Mouse (Mus musculus): ENCODE measurements at regions not wholly inside any gene's neighbourhood (a gene's known extent, or its start where the extent isn't known, plus 50 kb on each side); places are given as distances from the start of the nearest gene placed in this dataset.

DNA sequence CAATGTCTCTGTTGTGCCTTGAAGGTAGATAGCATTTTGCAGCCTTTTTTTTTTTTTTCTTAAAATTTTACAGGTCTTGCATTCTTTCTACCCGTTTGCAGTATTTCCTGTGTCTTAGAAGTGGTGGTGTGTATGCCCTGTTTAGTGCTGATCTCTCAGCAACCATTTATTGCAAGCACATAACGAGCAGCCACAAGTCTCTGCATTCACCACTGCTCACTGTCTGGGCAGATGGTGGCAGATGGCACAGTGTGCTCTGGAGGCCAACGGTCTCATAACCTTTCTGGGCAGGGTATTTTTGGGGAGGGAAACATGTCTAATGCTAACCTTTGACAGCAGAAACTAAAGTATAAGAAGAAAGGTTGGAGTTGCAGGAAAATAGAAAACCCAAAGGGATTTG is 266.1 kb upstream of the Ptger4 start:
- no peak for DNase-seq

DNA sequence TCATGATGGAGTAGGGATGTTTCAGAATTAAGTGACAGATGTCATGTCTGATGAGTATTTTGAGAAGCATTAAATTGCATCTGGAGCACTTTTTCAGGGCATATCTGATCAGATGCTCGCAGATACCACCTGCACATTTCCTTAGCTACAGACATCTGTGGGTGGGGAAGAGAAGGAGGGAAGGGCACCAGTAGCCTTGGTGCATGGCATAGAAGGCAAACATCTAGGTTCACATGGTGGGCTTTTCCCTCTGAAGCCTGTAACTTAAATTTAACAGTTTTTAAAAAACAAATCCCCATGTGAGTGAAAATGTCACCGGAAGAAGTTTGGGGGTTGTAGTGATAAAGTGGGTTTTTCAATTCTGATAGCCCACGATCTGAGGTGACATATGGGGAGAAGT is 267.1 kb upstream of the Ptger4 start:
- DNase-seq, result no peak

DNA sequence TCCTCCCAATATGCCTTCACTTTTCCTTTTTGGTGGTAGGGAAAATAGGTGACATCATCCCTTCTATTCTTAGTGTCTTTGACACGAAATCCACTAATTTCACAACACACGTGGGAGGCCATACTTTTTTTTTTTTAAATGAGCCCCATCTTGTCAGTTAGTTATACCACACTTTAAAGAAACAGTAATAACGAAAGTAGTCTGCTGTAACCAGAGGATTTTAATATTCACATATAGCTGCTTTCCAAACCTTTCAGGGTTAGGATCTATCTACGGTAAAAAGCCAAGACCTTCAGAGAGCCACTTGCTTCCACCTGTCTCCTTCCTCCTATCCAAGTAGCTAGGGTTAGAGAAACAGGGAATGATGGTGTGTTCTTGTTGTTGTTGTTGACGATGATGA is 268.6 kb upstream of the Ptger4 start:
- DNase-seq, result no peak

DNA sequence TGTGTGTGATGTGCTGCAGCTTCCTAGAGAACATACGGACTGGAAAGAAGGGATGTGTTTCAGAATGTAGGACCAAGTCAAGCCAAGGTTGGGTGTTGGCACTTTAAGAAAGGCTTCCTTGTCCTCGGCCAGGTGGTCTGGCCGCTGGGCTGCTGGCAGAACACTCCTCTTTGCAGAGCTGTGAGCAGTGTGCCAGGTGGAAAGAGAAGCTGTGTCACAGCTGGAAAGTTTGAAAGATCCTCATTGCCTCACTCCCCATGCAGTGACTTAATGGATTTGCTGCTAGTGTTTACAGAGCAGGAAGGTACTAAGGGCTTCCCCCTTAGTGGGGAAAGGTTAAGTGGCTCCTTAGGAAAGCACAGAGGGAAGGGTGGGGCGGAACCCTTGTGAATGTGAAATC is 269.2 kb upstream of the Ptger4 start:
- peak; percentile 9 for DNase-seq

DNA sequence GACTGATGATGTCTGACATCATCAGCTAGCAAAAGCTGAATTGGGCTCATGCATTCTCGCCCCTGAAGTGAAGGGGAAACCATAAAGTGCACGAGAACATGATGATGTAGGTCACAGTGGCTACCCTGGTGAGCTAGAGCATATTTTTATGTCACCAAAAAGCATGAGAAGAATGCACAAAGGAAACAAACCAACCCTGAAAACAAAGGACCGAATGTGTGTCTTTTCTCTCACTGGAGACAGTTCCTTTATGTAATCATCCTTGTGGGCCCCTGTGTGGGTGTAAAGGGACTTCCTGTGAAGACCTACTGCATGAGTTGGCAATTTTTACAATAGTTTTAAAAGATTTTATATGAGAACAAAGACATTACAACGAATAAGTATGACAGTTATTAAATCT is 270.2 kb upstream of the Ptger4 start:
- DNase-seq, result no peak

DNA sequence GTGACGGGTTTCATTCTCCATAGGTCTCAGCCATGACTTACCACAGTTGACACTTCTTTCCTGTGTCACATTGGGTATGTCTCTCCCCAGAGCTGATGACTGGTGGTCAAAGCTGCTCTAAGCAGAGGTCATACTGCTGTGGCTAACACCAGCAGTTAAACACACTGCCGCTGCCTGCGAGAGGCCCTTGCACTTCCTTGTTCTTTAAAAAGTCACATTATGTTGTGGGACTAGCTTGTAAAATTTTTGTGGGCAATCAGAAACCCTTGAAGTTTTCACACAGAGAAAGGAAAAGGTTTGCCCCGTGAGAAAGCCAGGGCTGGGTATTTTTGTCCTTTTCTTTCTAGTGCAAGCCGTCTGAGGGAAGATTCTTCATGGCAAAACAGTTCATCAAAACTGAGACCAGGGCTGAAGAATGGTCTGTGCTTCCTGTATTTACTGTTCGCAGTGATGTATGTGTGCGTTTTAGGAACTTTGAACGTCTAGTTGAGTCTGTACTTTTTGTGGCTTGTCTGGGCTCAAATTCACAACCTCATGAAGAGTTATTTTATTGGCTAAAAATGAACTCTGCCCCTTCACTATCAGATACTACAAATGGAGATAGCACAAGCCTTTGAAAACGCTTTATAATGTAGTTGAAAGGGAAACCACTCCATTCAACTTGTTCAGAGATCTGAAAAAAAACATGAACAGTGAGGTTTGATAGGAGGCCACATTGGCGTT is 273.4 kb upstream of the Ptger4 start:
- no peak for DNase-seq

DNA sequence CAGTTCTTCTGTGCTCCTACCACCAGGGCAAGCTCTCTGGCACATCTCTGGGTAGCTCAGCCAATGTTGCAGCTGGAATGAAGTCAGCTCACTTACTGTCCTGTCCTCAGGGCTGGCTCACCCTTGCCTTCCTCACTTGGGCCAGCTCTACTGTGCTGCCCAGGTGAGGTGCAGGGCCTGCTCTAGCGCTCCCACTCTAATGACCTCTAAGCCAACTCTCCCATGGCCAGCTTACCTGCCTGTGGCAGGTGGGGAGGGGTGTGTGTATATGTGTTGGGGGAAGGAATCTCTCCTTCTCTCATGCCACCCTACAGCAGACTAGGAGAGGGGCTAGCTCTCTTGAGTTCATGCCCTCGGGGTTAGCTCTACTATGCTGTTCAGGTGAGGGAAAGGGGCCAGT is 275.6 kb upstream of the Ptger4 start:
- DNase-seq, result no peak

DNA sequence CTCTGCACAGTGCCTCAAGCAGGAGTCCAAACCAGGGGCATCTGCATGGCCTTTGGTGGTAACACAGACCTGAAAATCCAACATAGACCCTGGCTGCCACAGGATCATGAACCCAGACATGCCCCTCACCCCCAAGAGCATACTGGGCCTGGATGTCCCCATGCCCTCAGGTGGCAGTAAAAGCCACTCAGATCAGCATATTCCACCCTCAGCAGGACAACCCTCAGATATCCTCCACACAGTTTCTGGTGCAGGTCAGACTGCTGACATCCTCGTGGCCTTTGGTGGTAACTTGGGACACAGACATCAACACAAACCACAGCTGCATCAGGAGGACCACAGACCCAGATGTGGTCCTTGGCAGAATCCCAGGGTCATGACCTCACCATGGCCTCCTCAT is 276.0 kb upstream of the Ptger4 start:
- no peak for DNase-seq

DNA sequence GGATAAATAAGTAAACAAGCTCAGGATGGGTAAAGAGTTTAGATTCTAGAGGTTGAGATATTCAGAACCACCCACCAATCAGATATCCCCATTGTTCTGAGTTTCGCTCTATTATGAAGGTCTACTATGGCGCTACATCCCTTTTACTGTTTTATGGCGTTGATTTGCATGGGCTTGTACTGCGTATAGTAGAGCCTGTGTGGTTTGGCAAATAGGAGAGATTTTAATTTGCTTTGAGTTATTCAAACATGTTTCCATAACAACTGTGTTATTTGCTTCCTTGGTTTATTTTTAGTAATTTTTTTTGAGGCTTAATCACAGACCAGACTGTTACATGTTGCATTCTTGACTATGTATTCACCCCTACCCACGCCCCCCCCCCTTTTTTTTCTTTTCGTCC is 284.6 kb upstream of the Ptger4 start:
- no peak for DNase-seq

DNA sequence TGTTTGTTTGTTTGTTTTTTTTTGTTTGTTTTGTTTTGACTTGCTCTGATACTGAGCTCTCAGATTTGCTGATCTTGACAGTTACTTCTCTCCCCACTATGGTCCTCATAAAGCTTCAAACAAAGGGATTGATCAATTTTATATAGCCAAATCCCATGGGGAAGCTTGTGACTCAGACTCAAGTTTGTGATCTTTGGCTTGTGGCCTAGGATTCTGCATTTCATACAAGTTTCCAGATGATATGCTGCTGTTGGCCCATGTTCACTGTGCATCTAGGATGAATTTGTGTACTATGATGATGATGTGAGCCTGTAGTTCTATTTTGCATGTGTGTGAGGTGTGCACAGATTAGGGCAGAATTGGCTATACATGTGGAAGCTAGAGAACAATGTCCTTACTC is 289.7 kb upstream of the Ptger4 start:
- DNase-seq, result no peak

DNA sequence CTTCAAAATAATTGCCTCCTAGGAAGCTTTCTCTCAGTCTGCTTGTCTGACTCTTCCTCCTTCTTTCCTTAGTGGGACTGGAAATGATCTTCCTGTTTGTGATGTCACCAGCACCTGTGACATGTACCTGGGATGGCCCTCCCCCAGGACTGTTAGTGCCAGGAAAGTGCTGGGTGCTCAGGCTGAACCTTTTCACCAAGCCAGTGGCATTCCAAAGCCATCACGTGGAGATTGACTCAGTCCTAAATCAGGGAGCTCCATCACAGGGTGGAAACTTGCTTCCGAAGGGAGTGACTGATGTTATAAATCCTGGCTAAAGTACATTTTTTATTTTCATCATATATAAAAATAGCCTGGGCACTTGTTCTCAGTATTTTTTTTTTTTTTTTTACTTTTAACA is 293.4 kb upstream of the Ptger4 start:
- no peak for DNase-seq

DNA sequence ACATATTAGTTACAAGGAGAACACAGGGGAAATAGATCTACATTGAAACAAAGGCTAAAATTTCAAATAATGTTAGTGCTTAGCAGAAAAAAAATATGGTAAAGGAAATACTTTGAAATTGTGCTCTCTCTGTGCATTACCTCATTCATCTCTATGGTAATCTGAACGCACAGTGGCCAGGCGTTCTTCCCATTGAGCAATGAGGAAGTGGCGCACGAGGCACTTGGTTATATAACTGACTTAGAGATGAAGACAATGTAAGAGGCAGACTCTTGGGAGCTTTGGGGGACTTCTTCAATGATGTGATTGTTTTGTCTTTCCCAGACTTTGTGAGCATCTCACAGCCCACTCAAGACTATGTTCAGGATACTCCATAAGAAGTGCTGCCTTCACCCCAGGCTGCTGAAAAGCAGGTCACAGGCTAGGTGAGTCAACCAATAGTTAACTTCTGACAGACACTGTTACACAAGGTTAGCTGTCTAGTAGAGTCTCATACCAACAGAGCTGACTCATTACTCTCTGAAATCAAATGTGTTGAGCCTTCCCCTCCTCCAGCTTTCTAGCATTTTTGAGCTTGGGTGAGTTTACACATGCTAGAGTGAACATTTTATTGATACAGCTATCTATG is 295.4 kb upstream of the Ptger4 start:
- DNase-seq, result no peak

DNA sequence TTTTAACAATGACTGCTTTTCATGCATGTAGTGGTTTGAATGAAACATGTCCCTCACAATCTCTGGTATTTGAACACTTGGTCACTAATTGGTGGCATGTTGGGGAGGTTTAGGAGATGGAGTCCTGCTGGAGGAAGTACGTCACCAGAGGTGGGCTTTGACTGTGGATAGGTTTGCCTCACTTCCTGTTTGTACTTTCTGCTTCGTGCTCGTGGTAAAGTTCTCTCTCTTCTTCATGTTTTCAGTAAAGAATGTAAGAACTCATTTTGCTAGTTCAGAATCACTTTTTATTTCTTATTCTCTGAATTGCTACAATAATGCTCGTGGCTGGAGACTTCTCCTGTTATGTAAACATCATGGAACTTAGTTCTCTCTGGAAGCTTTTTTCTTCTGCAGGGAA is 310.5 kb upstream of the Ptger4 start:
- DNase-seq, result no peak

DNA sequence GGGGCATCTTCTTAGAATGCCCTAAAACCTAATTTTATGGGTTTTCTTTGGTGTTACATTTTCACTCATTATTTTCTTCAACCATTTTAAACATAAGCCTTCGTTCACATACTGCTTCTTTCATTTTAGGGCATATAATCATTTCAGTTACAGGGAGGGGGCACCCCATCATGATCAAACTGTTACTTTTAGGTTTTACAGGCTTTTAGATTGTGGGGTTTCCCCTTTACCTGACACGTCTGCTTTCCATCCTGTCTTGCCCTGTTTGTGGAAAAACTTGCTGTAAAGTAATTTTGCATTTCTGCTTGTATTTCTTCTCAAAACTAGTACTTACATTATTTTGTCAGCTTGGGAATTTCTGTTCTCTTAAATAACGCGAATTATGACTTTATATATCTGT is 310.9 kb upstream of the Ptger4 start:
- DNase-seq, result no peak

DNA sequence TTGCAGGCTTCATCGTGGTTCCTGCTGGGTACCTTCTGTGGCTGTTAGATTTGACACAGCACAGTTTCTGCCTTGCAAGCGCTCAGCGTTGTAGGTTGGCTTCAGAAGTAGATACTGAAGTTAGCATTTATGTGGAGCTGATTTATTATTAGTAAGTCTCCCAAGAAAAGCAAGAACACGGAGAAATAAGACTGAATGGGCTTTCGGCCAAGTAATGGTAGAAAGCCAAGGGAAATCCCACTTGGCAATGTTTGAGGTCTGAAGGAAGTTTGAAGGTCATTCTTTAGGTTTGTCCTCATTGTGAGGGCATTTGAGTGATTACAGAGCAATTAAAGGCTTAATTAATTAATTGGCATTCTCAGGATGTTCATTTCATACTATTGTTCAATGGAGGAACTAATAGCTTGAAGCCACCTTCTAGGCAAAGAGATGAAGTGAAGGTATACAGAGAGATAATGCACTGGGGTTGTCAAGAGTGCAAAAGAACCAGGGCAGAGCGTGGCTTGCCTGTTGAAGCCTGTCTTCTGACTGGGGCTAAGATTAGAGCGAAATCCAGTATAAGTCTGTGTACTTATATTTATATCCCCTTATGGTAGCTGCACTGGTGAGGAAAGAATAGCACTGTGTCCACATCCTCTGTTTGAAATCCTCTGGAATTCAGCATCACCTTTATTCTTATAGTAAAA is 311.5 kb upstream of the Ptger4 start:
- no peak for DNase-seq

DNA sequence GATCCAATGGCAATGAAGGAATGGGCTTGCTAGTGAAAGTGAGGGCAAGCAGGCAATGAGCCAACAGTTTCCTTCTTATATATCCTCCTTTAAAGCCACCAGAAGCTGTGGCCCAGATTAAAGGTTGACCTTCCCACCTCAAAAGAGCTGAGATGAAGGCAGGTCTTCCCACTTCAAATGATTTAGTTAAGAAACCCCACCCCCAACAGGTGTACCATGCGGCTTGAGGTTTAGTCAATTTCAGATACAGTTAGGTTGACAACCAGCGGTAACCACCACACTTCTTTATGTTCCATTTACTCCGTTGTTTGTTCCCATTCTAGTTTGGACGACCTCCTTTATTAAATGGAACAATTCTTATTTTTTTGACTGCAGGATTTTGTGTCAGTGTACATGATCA is 317.8 kb upstream of the Ptger4 start:
- no peak for DNase-seq

DNA sequence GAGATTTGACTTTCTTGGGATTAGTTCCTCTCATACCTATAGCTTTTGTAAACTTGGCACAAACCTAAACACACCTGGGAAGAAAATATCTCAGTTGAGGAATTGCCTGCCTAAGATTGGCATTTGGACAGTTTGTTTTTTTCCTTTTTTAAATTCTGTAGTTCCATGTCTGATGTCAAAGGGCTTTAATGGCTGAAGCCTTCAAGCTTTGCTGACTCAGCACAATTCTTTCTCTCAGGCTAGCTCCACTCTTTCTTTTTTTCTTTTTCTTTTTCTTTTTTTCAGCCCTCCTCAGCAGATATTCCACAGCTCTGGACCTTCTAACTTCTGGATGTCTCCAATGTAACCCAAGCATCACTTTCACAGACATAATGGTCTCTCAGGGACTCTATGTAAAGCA is 330.4 kb upstream of the Ptger4 start:
- DNase-seq, result no peak

DNA sequence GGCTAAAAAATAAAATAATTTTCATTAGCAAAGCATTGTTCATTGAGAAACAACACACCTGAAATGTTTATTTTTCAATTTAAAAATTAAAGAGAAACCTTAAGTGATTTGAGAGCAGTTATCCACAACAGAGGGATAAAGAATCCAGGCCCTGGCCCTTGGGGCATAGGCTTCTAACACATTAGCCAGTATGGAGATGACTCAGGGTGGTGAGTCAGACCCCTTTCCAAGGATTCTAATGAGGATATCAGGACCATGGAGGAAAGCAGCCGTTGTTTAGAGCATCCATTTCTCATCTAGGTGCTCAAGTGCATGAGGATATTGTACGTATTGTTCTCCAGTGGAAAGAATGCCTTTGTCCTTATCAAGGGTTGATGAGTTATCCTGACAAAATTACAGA is 335.6 kb upstream of the Ptger4 start:
- DNase-seq, result no peak

DNA sequence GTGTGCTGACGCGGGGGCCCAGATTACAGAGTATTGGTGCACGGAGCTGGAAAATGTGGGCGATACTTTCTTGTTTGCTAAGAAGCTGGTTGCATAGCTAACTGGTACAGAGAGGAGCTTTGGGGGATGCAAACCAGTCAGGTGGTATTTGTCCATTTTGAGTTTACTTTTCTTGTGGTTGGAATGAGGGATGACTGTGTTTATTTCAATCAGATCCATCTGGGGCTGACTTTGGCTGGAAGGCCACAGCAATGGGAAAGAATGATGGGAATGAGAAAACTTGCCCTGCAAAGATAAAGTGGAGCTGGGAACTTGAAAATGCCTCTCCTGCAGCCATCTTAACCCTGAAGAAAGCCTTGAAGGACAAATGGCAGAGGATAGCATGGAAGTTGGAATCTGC is 336.4 kb upstream of the Ptger4 start:
- no peak for DNase-seq

DNA sequence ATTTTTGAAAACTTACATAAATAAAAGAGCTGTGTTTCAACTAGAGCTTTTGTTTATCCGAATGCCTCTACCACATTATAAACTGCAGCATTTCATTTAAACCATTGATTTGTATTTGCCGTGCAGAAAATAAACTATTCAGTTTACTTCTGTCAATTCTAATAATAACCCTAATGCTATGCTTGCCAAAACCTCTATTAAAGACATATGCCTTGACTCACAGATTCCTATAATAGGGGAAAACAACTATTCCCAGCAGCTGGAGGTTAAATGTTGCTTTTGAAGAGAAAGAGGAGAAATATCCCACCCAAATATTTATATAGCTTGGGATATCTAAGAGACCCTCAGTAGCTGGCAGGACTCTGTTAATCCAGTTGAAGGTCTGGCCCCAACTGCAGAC is 340.4 kb upstream of the Ptger4 start:
- DNase-seq, result no peak

DNA sequence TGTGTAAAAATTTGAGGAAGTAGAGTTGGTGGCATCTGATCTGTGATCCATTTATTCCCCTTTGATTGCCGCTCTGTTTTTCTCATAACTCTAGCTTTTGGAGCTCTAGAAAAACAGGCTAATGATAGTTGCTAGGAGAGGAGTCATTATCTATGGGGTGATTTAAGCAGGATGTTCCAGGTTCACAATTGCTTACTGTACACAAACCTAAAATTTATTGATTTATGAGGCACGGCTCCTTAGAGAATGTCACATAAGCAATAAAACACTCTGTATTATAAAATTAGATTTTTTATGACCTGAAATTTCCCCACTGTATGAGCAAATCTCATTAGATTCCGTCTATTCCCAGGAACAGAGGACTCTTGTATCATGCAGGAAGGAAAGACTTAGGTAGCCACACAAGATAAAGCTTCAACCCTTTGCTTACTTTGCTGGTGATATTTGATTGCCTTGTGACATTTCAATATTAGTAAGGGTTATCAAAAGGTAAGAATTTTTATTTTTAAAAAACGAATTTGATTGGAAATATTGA is 360.8 kb upstream of the Ptger4 start:
- DNase-seq, result no peak

DNA sequence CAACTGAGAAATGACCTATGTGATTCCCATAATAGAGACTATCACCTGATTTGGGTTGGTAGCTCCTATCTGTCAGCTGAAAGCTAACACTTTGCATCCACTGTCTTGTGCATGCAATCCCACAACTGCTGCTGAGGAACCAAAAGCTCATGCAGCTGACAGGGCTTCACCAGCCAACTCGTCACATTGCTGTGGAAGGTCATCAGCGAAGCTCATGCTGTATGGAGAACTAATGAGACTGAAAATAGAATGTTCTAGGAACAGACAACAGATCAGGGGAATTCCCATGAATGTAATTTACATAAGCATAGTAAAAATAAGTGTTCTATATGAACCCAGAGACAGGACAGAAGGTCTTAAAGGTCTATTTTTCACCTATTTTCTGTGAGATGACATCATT is 363.5 kb upstream of the Ptger4 start:
- no peak for DNase-seq

DNA sequence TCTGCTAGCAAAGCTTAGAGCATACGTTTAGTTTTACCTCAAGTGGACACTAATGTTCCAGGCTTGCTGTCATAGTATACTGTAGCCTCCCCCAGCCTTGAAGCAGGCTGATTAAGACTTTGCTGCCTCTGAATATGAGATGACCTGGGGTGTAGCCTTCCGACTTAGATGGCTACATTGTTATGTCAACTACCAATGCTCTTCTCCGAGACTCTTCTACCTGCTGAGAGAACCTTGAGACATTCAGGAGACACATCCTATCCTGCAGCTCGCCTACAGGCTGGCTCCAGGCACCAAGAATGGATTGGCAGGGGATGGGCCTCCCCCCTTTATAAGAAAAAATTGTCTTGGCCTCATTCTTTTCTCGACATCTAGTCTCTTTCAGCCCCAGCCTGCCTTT is 379.0 kb upstream of the Ptger4 start:
- no peak for DNase-seq

DNA sequence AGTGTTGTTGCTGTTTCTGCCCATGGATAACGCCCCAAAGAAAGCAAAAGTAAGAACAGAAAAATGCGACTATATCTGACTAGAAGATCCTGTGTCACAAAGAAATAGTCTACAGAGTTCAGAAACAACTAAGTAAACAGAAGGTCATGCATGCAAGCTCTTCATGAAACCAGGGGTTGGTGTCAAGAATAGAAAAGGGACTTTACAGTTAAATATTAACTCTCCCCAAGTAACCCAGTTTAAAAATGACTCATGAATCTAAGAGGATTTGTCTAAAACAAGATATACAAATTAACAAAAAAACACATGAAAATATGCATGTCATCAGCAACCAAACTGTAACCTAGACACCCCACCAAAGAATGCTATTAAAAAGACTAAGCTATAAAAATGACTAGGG is 381.4 kb upstream of the Ptger4 start:
- DNase-seq, result no peak
